Mouse (Mus musculus) kidney, adult 2 months (tissue): ENCODE data around the gene Myod1. TPM values are rescaled to one million over a fixed set of nuclear protein-coding genes. Genes with fewer than 3 reads are reported as not detected.

Source experiments
- DNase-seq: peaks from one replicate; pipeline ENCODE4 v3.0.0; 2021
- H3K27ac ChIP-seq: fragments of 200-500 bp; 2 replicates; pipeline ENCODE4 v1.5.1; 2012; ENCODE audit warnings: low read depth, low read length, control low read depth, inconsistent platforms; ENCODE audit not compliant: insufficient read depth
- H3K27me3 ChIP-seq: fragments of 200-500 bp; replicated peaks from 2 replicates; pipeline ENCODE4 v1.6.1; 2012; ENCODE audit warnings: mild to moderate bottlenecking, moderate library complexity, low read length, inconsistent platforms; ENCODE audit not compliant: control insufficient read depth, insufficient read depth
- H3K36me3 ChIP-seq: fragments of 200-500 bp; 2 replicates; pipeline ENCODE4 v1.6.1; 2012; ENCODE audit warnings: mild to moderate bottlenecking, moderate library complexity, low read length, inconsistent platforms; ENCODE audit not compliant: control insufficient read depth, insufficient read depth
- H3K4me1 ChIP-seq: fragments of 200-500 bp; 2 replicates; pipeline ENCODE4 v1.6.1; 2011; ENCODE audit warnings: low read length; ENCODE audit not compliant: control insufficient read depth, insufficient read depth
- H3K4me3 ChIP-seq: fragments of 200-500 bp; 2 replicates; pipeline ENCODE4 v1.5.1; 2011; ENCODE audit warnings: mild to moderate bottlenecking, low read depth, low read length, control low read depth; ENCODE audit not compliant: insufficient read depth
- CTCF ChIP-seq: fragments of 200-500 bp; conservative IDR thresholded peaks from 2 replicates; pipeline ENCODE4 v1.5.1; 2011; ENCODE audit warnings: low read depth, mild to moderate bottlenecking, control low read depth, low read length, moderate library complexity, mixed read lengths; ENCODE audit not compliant: insufficient read depth, insufficient read length
- POLR2A ChIP-seq: fragments of 200-500 bp; IDR thresholded peaks from one replicate; pipeline ENCODE4 v1.6.1; 2011; ENCODE audit warnings: low read depth, low read length, control low read depth
- WGBS: fragments of 180-500 bp; shearing (Covaris S2); methylation state at CpG from one replicate; pipeline ENCODE4 v1.1.7; 2018; 5-methylcytosine and 5-hydroxymethylcytosine counted together
- polyA plus RNA-seq: library from polyadenylated mRNA; depleted of rRNA; stranded (reverse); fragments of >200 nt; gene quantifications from 2 replicates; pipeline ENCODE4 v1.2.3, GENCODE M21; 2012

Gene Myod1
- polyA plus RNA-seq, 1 experiment, result 0.20 TPM

- Histone ChIP-seq H3K36me3 (no peaks in the 10 kb centered on the region), H3K27ac (no peak overlapping the region), H3K4me3 (no peak overlapping the region), H3K27me3 (peaks cover 1% of the 10 kb centered on the region; the same call in 1 of the 2 replicates), H3K4me1 (no peaks in the 10 kb centered on the region)
- TF ChIP-seq POLR2A (no peak), CTCF (no peak)
- WGBS, result 4% methylated on average over 64 of the region's 64 CpGs
- DNase-seq, result no peak
Measured at GRCm38 (mm10) chr7:46396928-46397731, 20.9 kb downstream of the Myod1 start.

- TF ChIP-seq POLR2A (no peak), CTCF (no peak)
- WGBS, result 11% methylated on average over 70 of the region's 70 CpGs
- Histone ChIP-seq H3K4me3 (no peak overlapping the region), H3K4me1 (no peaks in the 10 kb centered on the region), H3K27ac (no peak overlapping the region), H3K36me3 (no peaks in the 10 kb centered on the region), H3K27me3 (peaks cover 1% of the 10 kb centered on the region; the same call in 1 of the 2 replicates)
- no peak for DNase-seq
Measured at GRCm38 (mm10) chr7:46397732-46398333, 21.6 kb downstream of the Myod1 start.

GRCm38 (mm10) chr7:46398612-46399011 lies 22.3 kb downstream of the Myod1 start:
- no peaks in the 10 kb centered on the region for H3K4me1 ChIP-seq
- 62% methylated on average over 4 of the region's 4 CpGs for WGBS
- no peak for TF ChIP-seq POLR2A
- TF ChIP-seq CTCF, result no peak

GRCm38 (mm10) chr7:46399676-46400075 lies 23.4 kb downstream of the Myod1 start:
- 91% methylated on average over 1 of the region's 1 CpGs for WGBS
- H3K27ac ChIP-seq, result no peak overlapping the region
- H3K27me3 ChIP-seq, result peaks cover 1% of the 10 kb centered on the region; the same call in 1 of the 2 replicates
- TF ChIP-seq POLR2A (no peak), CTCF (no peak)
- no peaks in the 10 kb centered on the region for H3K36me3 ChIP-seq
- no peaks in the 10 kb centered on the region for H3K4me1 ChIP-seq
- no peak for DNase-seq
- no peak overlapping the region for H3K4me3 ChIP-seq

More at GRCm38 (mm10) chr7:46398612-46399011, 22.3 kb downstream of the Myod1 start:
- no peak for DNase-seq
- Histone ChIP-seq H3K36me3 (no peaks in the 10 kb centered on the region), H3K27ac (no peak overlapping the region), H3K27me3 (peaks cover 1% of the 10 kb centered on the region; the same call in 1 of the 2 replicates), H3K4me3 (no peak overlapping the region)

GRCm38 (mm10) chr7:46400346-46400745 lies 24.1 kb downstream of the Myod1 start:
- no peak for TF ChIP-seq POLR2A
- no peak for TF ChIP-seq CTCF
- Histone ChIP-seq H3K4me3 (no peak overlapping the region), H3K4me1 (no peaks in the 10 kb centered on the region), H3K27ac (no peak overlapping the region), H3K36me3 (no peaks in the 10 kb centered on the region), H3K27me3 (peaks cover under 1% of the 10 kb centered on the region; the same call in 1 of the 2 replicates)
- WGBS, result 35% methylated on average over 8 of the region's 8 CpGs
- no peak for DNase-seq

GRCm38 (mm10) chr7:46401371-46402180 lies 25.3 kb downstream of the Myod1 start:
- no peaks in the 10 kb centered on the region for H3K36me3 ChIP-seq
- H3K27me3 ChIP-seq, result no peaks in the 10 kb centered on the region
- no peak overlapping the region for H3K4me3 ChIP-seq
- no peak for DNase-seq
- TF ChIP-seq CTCF (no peak), POLR2A (no peak)
- H3K4me1 ChIP-seq, result no peaks in the 10 kb centered on the region
- no peak overlapping the region for H3K27ac ChIP-seq
- 70% methylated on average over 3 of the region's 3 CpGs for WGBS
